In genomic region chr13:82295834-82296233, GRCm38 (mm10) we compare ENCODE assay signal across 16 mouse cellular contexts.
"Had no signal": no experiment of that assay in that cellular context is flagged by ENCODE, and none has a peak within 500 bp of the region (broad histone marks: within the 10 kb centered on the region; RNA-seq: fewer than 3 reads in every experiment).

No protein-coding gene starts in this region.

- H3K36me3 ChIP-seq: neural tube, embryonic 13.5 days; neural tube, embryonic 15.5 days; stomach, embryonic 15.5 days had no signal

- H3K9ac ChIP-seq: neural tube, embryonic 13.5 days; neural tube, embryonic 15.5 days; stomach, embryonic 15.5 days had no signal

- H3K4me3 ChIP-seq: neural tube, embryonic 13.5 days; neural tube, embryonic 15.5 days; stomach, embryonic 15.5 days had no signal

- H3K9me3 ChIP-seq: neural tube, embryonic 13.5 days; neural tube, embryonic 15.5 days; stomach, embryonic 15.5 days had no signal

- H3K27me3 ChIP-seq: neural tube, embryonic 13.5 days; neural tube, embryonic 15.5 days; stomach, embryonic 15.5 days had no signal

- H3K4me1 ChIP-seq: neural tube, embryonic 13.5 days; neural tube, embryonic 15.5 days; stomach, embryonic 15.5 days had no signal

- H3K27ac ChIP-seq: neural tube, embryonic 13.5 days; neural tube, embryonic 15.5 days; stomach, embryonic 15.5 days; stomach, postnatal 0 days had no signal

- DNase-seq: retina, postnatal 1 day; right cerebral cortex, adult 18-20 months; right cerebral cortex, postnatal 14 days; right cerebral cortex, postnatal 25 days; right cerebral cortex, postnatal 4 days; spleen, adult 18-20 months; thymus, adult 18-20 months; thymus, adult 2 months; thymus, postnatal 14 days; thymus, postnatal 25 days; thymus, postnatal 36 days; thymus, postnatal 4 days had no signal
